Mouse (Mus musculus): ENCODE results near the gene Lrrc4c.

Gene Lrrc4c

GRCm38 (mm10) chr2:97478175-97478924 lies 1160.4 kb downstream of the Lrrc4c start:
- DNase-seq (ENCODE audit: low spot score), result no peak

- DNase-seq (ENCODE audit: low spot score), result no peak
Observed at GRCm38 (mm10) chr2:97478925-97479298, 1160.9 kb downstream of the Lrrc4c start.

GRCm38 (mm10) chr2:97484990-97485389 lies 1167.0 kb downstream of the Lrrc4c start:
- DNase-seq (ENCODE audit: low spot score), result no peak

- no peak for DNase-seq (ENCODE audit: low spot score)
Observed at GRCm38 (mm10) chr2:97485609-97486008, 1167.6 kb downstream of the Lrrc4c start.

GRCm38 (mm10) chr2:97487567-97487966 lies 1169.6 kb downstream of the Lrrc4c start:
- DNase-seq (ENCODE audit: low spot score), result no peak

GRCm38 (mm10) chr2:97497069-97497468 lies 1179.1 kb downstream of the Lrrc4c start:
- DNase-seq (ENCODE audit: low spot score), result no peak

GRCm38 (mm10) chr2:97502501-97502900 lies 1184.5 kb downstream of the Lrrc4c start:
- no peak for DNase-seq (ENCODE audit: low spot score)

- no peak for DNase-seq (ENCODE audit: low spot score)
Observed at GRCm38 (mm10) chr2:97504902-97505301, 1186.9 kb downstream of the Lrrc4c start.

GRCm38 (mm10) chr2:97524256-97524922 lies 1206.4 kb downstream of the Lrrc4c start:
- DNase-seq (ENCODE audit: low spot score), result no peak

- no peak for DNase-seq (ENCODE audit: low spot score)
Observed at GRCm38 (mm10) chr2:97525107-97525506, 1207.1 kb downstream of the Lrrc4c start.

GRCm38 (mm10) chr2:97530622-97531021 lies 1212.7 kb downstream of the Lrrc4c start:
- no peak for DNase-seq (ENCODE audit: low spot score)

GRCm38 (mm10) chr2:97543691-97544672 lies 1226.0 kb downstream of the Lrrc4c start:
- DNase-seq (ENCODE audit: low spot score), result no peak

- DNase-seq (ENCODE audit: low spot score), result no peak
Observed at GRCm38 (mm10) chr2:97544673-97545071, 1226.7 kb downstream of the Lrrc4c start.

GRCm38 (mm10) chr2:97545946-97546345 lies 1228.0 kb downstream of the Lrrc4c start:
- DNase-seq (ENCODE audit: low spot score), result no peak

- DNase-seq (ENCODE audit: low spot score), result no peak
Observed at GRCm38 (mm10) chr2:97564509-97564908, 1246.5 kb downstream of the Lrrc4c start.

- no peak for DNase-seq (ENCODE audit: low spot score)
Observed at GRCm38 (mm10) chr2:97568954-97569353, 1251.0 kb downstream of the Lrrc4c start.

GRCm38 (mm10) chr2:97574921-97575320 lies 1257.0 kb downstream of the Lrrc4c start:
- no peak for DNase-seq (ENCODE audit: low spot score)

- DNase-seq (ENCODE audit: low spot score), result no peak
Observed at GRCm38 (mm10) chr2:97581132-97581531, 1263.2 kb downstream of the Lrrc4c start.

- DNase-seq (ENCODE audit: low spot score), result no peak
Observed at GRCm38 (mm10) chr2:97586322-97586721, 1268.4 kb downstream of the Lrrc4c start.

GRCm38 (mm10) chr2:97590563-97590962 lies 1272.6 kb downstream of the Lrrc4c start:
- DNase-seq (ENCODE audit: low spot score), result no peak

GRCm38 (mm10) chr2:97604182-97604581 lies 1286.2 kb downstream of the Lrrc4c start:
- DNase-seq (ENCODE audit: low spot score), result no peak

- no peak for DNase-seq (ENCODE audit: low spot score)
Observed at GRCm38 (mm10) chr2:97604688-97605215, 1286.8 kb downstream of the Lrrc4c start.
